Mouse (Mus musculus) urinary bladder, postnatal 25 days (tissue): ENCODE results near the gene Stx18.
A peak's percentile ranks its signal among the peaks of the same experiment; 100 is the strongest.

Experiments used
- DNase-seq: peaks from one replicate; pipeline ENCODE4 v3.0.0; 2022; ENCODE audit warnings: low spot score

The Stx18 gene

DNA sequence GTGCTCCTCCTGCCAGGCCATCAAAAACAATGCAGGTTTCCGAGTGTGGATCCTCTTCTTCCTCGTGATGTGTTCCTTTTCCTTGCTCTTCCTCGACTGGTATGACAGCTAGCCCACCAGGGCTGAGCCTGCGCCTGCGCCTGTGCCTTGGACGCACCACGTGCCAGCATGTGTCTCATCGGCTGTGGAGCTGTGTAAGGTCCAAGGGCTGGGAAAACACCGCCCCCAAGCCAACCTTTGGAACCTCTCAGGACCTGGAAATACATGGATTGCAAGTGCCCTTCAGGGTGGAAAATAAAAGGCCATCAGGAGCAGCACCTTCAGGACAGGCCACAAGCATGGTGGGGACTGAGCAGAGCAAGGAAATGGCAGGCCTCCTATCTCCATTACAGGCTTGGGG, 97.7 kb downstream of the Stx18 start:
- DNase-seq: no peak

- no peak for DNase-seq
Measured at GRCm38 (mm10) chr5:38137163-38137562, 98.6 kb downstream of the Stx18 start.

DNA sequence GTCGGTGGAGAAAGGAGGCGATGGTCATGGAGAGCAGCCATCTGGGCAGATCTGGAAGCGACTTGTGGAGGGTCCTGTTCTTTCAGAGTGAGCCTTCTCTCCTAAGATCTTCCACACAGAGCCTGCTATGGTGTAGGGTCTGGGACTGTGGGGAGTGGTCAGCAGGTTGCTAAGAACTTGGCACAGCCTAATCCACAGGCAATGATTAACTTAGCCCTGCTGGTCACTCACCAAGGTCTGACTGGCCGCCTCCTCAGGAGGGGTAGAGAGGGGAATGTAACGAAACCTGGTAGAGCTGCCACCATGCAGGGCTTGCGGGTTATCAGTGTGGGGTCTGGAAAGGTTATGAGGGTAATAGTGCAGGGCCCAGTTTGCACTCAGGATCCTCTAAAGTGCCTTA, 102.4 kb downstream of the Stx18 start:
- DNase-seq: no peak

- no peak for DNase-seq
Measured at GRCm38 (mm10) chr5:38146524-38146923, 108.0 kb downstream of the Stx18 start.

DNA sequence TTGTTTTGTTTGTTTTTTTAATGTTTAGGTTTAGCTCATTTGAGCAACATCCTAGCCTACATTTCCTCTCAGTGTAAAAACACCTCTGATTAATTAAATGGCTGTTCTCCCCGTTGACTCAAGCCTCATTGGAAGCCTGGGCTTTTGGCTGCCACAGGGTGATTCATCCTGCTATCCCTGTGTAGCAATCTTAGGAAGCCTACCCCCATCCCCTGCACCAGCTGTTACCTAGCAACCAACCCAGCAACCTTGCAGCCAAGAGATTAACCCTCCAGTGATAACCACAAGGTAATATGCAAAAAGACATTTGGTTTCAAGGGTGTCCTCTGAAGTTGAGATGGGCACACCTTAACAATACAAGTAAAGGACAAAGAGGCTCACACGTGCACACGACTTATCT, 112.7 kb downstream of the Stx18 start:
- DNase-seq: no peak

DNA sequence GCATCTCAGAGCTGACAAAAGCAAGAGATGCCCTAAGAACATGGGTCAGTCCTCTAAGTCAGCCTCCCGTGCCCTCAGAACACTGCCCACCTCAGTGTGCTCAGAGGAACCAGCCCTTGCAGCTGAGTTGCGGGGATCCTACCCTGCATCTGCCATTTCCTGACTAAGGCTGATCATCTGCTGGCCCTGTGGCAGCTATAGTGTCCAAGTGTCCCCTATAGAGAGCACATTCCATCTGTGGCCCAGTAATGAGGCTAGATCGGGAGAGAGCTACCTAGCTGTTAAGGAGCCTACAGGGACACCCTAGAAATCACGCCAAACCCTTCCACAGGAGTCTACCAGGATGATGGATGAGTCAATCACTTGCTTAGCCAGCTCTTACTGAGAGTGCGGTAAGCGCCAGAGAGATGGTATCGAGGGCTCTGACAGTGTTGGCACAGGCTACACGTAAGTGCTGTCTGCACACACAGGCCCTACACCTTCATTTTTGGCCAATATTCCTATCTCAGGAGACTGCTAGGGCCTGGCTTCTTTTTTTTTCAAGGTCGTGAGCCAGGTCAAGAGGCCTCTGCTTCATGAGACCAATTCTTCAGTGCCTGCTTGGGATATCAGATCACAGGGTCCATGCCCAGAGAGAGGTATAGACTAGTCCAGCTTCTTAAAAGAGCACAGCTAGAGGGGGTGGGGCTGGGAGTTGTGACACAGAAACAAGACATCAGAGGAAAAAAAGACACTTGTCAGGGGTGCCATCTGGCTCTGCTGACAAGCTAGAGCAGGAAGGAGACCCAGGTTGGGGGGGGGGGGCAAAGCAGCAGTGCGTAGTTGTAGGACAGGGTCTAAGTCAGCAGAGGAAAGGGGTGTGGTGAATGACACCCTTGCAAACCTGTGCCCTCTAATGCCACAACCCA, 113.9 kb downstream of the Stx18 start:
- no peak for DNase-seq

DNA sequence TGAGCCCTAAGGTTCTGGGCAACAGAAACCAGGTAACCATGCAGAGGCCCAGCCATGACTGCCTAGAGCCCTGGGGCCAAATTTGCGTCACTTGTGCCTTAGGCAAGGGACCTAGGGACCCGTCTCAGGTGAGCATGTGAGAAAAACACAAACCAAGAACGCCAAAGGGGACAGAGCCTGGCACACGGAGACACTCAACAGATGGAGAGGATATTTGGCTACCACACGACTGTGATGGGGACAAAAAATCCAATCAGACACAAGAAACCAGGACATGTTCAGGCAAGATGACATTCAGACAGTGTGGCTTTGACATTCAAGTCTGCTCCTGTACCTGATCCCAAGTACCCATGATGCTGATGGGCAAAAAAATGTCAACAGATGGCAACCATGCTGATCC, 115.1 kb downstream of the Stx18 start:
- DNase-seq: no peak

DNA sequence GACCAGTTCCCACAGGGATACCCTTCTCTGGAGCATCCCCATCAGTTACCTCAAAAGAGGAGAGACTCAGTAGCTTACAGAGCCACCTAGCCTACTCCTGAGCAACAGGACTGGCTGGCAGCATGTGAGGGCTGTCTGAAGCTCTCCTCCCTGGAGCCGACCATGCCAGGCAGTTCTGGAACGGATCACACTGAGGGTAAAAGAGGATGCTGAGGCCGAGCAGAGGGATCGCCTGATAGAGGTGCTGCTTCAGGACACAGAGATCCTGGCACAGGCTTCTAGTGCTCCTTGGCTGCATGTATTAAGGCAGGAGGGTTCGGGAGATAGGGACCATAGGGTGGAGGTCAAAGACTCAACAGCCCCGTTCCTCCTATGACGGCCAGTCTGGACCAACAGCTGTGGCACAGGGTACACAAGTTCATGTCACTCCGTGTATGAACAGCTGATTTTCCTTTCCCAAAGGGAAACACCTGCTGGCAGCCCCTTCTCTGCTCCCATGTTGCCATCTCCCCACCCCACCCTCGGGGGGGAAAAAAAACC, 119.0 kb downstream of the Stx18 start:
- no peak for DNase-seq

- DNase-seq: no peak
Measured at GRCm38 (mm10) chr5:38158501-38158946, 120.0 kb downstream of the Stx18 start.

GRCm38 (mm10) chr5:38158947-38159633, 120.5 kb downstream of the Stx18 start:
- peak; percentile 17 for DNase-seq

DNA sequence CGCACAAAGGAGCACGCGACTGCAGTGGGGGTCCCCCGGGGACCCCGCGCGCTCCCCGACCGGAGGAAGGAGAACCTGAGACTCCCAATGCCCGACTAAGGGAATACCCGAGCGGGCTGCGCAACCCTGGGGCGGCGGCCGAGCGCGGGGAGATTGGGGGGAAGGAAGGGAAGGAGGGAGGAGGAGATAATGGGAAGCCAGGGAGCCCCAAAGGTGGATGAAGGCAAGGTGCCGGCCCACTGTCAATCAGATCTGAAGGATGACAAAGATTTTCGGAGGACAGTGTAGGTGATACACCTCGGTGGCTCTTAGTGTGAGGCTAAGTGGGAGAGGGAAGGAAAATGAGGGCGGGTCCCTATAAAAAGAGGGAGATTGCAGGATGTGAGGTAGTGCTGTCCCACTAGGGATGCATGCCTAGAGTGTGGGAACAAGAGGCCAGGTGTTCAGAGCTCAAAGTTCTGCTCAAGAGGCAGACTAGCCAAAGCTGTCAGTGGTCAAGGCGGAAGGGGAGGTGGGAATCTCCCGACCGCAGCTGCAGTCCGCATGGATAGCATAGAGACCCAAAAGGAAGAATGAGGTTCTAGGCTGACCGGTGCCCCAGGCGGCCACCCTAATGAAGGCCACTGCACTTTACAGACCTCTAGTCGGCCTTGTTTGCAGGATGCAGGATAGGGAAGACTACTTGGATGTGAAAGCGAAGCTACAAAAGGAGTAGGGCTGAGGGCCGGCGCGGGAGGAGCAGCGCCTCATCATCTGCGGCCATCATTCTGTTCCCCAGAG, 121.3 kb downstream of the Stx18 start, which contains the start of gene Nsg1:
Nsg1 (minus strand) TSS at position 274 of the 780 bp plus-strand sequence.
- no peak for DNase-seq

DNA sequence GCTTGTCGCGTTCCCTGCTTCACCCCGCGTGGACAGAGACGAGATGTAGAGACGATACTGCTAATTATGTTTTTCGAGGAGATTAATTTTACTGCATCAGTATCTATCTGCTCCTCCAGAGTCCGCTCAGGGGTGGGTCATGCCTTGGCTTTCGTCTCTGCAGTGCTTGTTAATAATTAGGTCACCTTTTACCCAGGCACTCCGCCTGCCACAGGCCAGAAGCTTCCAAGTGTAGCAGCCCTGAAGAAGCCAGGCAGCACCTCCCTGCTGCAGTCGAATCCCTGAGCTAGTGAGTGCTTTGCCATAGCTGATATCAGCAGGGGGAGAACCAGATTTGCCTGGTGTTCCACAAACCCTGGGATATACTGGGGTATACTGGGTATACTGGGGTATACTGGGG, 130.0 kb downstream of the Stx18 start:
- no peak for DNase-seq

- no peak for DNase-seq
Measured at GRCm38 (mm10) chr5:38173766-38174165, 135.2 kb downstream of the Stx18 start.

DNA sequence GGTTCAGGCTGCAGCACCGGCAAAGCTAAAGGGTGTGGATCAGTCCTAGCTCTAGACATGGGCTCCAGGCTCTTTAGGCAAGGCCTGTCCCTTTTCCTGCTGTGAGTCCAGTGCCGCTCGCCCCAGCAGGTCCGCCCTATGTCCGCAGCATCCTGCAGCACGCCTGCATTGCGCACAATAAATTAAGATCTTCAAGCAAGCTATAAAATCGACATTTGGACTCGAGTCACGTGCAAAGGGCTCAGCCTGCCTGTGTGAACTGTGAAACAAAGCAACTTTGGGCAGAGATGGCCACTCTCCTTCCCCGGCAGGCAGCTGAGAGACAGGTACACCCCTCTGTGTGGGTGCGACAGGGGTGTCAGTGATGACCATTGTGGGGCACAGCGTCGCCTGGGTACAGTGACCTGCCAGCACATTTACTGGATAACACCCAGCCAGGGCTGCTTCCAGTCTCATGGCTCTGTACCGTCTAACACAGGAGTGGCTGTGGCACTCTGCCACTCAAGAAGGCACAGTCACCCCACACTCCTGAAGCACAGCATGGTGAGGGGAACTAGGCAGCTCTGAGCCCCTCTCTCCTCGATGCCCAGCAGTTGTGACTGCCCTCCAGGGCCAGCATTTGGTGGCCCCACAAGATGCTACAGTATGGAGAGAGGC, 135.8 kb downstream of the Stx18 start:
- no peak for DNase-seq

- no peak for DNase-seq
Measured at GRCm38 (mm10) chr5:38184688-38185285, 146.2 kb downstream of the Stx18 start.

- no peak for DNase-seq
Measured at GRCm38 (mm10) chr5:38187006-38187405, 148.5 kb downstream of the Stx18 start.
